Mouse (Mus musculus): ENCODE results near the gene Tmem91.

Tmem91 gene

DNA sequence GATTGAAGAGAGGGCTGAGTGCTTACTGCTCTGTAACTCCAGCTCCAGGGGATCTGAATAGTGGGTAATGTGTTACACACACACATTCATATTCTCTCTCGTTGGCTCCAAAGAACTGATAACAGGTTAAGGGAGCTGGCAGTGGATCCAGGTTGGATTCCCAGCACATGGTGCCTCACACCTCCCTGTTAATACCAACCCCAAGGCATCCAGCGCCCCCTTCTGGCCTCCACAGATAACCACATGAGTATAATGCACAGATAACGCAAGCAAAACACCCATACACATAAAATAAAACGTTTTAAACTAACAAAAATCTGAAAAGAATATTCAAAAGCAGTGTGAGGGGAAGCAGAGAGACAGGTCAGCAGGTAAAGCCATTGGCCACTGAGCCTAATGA lies 2.5 kb downstream of the Tmem91 start:
- no peak for DNase-seq (ENCODE audit: low read depth in 1 of 2, low spot score in 2 of 2)

DNA sequence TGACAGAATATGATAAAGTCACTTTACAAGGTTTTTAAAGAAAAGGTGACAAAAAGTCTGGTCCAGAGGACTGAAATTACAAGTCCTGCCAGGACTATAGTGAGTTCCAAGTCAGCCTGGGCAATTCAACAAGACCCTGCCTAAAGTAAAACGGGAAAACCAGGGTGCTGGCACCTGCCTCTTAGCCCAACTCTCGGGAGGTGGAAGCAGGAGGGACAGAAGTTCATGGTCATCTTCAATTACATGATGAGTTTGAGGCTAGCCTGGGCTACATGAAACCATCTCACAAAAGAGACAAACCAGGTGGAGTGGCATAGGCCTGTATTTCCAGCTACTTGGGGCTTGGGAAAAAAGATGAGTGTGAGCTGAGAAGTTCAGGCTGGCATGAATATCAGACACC lies 3.3 kb downstream of the Tmem91 start:
- DNase-seq (ENCODE audit: low read depth in 1 of 2, low spot score in 2 of 2) = no peak

DNA sequence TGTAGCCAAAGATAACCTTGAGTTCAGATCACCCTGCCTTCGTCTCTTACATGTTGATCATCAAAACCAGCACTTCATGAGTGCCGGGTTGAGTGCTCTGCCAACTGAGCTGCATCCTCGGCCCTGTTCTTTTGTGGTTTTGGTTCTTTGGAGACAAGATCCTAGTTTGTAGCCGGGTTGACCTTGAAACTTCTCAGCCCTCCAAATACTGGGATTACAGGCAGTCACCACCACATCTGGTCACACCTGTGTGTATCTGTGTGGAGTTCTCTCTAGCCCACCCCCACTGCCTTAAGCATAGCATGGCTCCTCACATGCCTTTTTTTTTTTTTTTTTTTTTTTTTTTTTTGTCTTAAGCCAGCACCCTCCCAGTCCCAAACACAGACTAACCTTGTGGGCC lies 4.9 kb downstream of the Tmem91 start:
- DNase-seq (ENCODE audit: low read depth in 1 of 2, low spot score in 2 of 2) = no peak

DNA sequence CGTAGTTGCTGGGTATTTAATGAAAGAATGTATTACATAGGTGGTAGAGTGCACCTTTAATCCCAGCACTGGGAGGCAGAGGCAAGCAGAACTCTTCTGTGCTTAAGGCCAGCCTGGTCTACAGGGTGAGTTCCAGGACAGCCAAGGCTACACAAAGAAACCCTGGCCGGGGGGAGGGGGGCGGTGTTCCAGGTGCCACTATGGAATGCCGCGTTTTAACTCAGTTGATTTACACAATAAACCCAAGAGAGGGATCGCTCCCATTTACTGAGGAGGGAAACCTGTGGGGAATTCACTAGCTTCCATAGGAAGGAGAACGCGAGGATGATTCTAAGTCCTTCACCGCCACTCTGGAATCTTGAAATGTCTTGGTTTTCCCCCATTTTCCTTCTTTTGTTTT lies 5.3 kb downstream of the Tmem91 start:
- no peak for DNase-seq (ENCODE audit: low read depth in 1 of 2, low spot score in 2 of 2)

DNA sequence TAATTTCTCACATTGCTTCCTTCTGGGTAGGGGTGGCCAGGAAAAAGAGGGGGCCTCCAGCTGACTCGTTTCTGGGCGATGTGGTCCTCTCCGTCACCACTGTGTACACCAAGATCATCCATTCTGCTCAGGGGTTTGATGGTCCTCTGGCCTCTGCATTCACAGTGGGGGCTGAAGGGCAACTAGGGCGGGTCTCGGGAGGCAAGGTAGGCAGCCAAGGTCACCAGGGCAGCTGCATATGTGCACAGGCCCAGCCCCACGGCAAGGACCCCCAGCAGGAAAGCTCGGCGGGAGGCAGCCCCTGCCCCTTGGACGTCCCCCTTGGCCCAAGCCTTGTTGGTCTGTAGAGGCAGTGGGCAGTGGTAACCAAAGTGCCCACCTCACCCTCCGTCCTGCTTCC lies 5.8 kb downstream of the Tmem91 start:
- no peak for DNase-seq (ENCODE audit: low read depth in 1 of 2, low spot score in 2 of 2)

DNA sequence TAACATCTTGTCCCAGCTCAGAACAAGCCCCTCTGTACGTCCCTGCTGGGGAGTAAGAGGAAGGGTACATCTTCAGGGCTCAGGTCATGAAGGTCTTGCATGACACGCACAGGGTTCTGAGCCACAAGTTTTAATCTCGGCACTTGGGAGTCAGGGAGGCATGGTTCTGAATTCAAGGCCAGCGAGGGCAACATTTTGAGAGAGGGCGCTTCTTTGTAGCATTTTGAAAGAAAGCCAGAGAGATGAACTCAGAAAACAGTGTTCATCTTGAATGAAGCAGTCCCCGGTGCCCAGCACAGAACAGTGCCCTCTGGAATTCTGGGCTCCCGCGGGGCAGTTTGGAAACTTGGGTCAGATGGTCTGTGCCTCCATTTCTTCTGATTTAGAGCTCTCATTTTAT lies 8.6 kb downstream of the Tmem91 start:
- DNase-seq (ENCODE audit: low read depth in 1 of 2, low spot score in 2 of 2) = no peak

DNA sequence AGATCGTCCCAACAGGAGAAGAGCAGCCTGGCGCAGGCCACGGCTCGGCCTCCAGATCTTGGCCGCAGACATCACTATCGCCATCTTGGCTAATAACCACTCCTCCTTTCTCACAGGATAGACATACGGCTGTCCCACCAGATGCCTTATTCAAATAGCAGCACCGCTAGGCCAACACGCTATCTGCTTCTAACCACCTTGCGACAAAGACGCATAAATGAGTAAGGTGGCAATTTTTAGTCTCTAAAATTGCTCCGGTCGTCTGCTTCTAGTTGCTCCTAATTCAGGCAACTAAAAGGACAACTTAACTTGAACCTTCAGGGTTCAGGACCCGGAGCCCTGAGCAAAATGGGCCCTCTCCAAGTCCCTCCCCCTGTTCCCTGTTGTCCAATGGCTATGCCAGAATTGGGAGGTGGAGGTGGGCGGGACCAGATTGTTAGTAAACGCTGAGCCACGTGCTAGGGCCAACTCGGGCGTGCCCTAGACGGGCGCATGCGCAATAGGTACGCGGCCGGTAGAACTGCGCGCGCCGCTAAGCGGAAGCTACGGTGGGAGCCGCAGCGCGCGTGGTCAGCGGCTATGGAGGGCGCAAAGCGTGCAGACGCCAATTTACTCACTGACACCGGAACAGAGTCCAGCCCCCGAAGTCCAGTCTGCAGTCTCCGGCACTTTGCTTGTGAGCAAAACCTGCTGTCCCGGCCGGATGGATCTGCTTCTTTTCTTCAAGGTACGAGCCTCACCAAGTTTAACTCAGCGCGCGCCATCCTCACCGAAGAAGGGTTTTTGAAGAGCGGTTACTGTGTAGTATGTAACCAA lies 16.1 kb downstream of the Tmem91 start, which contains the start of the genes Bckdha and Exosc5:
Gene Bckdha (minus strand): TSS at position 325 of the 816 bp plus-strand sequence.
Gene Exosc5 (plus strand): TSS at position 508 of the 816 bp plus-strand sequence.
- peak; percentile 98 to 99 for DNase-seq (ENCODE audit: low read depth in 1 of 2, low spot score in 2 of 2)

DNA sequence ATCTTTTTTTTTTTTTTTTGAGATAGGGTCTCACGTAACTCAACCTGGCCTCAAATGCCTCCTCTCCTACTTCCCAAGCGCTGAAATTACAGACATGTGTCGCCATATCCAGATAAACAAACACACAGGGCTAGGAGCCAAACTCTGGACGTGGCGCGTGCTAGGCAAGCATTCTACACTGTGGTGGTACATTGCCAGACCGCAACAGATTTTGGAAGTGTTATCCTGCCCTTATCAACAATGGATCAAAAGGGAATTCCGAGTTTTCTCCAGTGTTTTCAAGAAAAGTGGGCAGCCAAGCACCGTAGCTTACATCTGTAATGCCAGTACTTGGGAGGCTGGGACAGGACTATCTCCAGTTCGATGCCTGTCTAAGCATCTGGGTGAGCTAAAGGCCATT lies 17.2 kb downstream of the Tmem91 start:
- DNase-seq (ENCODE audit: low read depth in 1 of 2, low spot score in 2 of 2) = no peak

DNA sequence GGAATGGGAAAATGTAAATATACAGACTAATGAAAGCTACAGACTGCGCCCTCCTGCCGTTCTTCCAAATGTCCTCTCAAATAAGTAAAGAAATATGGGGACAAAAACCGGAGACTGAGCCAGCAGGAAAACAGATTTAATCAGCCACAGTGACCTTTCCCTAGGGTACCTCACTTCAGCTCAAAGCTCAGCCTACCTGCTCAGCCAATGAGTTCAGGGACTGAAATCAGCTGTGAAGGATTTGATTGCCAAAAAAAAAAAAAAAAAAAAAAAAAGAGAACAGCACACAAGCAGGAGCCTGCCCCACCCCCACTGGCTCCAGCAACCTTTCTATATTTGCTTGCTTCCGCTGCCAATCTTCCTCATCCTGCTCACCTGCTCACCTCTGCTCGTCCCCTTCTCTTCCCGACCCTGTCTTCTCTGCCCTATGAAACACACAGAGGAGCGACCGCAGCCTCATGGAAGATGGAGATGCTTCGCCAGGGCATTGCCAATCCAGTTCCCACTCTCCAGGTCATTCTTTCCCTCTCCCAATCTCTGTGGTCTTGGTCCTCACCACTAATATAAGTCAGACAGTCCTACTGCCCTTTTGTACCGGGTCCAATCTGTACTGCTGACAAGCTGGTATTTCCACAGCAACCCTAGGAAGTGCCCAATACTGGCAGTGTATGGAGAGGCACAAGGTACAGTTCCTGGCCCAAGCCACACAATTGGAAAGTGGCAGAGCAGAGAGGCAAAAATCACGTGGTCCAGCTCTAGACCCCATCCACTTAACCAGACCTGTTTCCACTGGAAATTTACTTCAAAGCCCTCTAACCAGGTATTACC lies 19.2 kb downstream of the Tmem91 start:
- no peak for DNase-seq (ENCODE audit: low read depth in 1 of 2, low spot score in 2 of 2)

DNA sequence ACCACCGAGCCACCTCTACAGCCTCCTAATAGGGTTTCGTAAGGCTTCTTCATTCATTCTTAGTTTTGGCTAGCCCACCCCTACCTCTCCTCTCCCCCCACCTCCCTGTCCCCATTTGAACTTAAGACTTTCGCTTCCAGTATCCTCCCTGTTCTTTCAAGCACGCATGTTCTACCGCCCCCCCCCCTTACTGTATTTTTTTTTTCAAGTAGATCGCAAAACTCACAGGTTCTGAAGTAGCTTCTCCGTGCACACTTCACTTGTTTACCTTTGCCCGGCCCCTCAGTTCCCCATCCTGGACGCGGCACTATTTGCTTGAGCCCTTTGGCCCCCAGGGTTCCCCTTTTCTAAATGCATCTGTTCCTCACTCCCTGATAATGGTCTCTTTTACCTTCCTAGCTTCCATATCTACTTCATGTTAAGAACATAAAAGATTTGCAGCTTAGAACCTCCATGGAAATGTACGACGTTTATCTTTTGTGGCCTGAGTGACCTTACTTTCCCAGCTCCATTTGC lies 22.7 kb downstream of the Tmem91 start:
- DNase-seq (ENCODE audit: low read depth in 1 of 2, low spot score in 2 of 2) = no peak

DNA sequence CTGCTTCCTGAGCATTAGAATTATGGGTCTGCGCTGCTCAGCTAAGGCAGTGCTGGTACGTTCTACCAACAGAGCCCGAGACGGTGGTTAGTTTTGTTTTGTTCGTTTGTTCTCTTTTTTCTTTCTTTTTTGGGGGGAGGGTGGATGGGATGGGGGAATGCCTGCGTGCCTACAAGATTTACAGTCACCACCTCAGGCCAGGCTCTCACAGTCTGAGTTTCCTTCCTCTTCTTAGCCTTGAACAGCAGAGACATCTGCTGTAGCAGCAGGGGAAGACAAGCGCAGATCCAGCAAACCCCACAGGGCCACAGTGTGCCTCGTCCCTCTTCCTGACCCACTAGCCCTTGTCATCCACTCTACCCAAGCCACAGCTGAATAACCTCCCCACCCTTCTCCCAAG lies 23.7 kb downstream of the Tmem91 start:
- DNase-seq (ENCODE audit: low read depth in 1 of 2, low spot score in 2 of 2) = peak in 1 of 2 experiments; percentile 40

DNA sequence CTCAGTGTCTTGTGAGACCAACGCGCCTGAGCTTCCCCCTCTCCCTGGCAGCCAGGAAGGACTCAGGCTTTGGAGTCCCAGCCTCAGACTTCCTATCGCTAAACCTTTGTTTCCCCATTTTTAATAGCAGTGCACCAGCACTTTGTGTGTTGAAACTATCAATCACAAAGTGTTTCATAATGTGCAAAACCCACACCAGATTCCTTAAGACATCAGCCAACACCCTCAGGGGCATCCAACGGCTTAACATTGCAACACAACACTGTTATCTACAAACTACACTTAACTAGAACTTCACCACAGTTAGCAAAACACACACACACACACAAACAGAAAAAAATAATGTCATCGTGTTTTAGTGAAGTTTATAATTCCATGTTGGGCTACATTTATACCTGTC lies 25.1 kb downstream of the Tmem91 start:
- peak in 1 of 2 experiments; percentile 42 for DNase-seq (ENCODE audit: low read depth in 1 of 2, low spot score in 2 of 2)

DNA sequence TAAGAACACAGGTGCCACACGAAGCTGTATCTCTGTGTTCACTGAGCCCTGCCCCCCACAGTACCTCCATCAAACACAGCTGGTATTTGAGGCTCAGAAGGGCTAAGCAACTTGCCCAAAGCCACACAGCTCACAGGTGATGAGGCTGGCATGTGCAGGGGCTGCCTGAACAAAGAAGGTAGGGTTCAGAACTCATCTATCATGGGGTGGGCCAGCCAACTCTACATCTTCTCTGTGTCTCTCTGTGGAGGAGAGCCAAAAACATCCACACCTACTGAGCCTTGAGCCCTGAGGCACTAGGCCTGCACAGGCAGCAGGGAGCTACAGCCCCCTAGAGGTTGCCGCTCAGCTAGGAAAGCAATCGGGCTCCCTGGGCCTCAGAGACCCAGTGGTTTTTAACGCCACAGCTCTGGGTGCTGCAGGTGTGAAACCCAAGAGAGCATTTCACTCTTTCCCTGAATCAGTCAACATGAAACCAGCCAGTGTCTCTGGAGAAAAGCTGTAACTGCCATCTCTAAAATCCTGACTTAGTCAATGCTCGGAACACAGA lies 27.3 kb downstream of the Tmem91 start:
- DNase-seq (ENCODE audit: low read depth in 1 of 2, low spot score in 2 of 2) = no peak

DNA sequence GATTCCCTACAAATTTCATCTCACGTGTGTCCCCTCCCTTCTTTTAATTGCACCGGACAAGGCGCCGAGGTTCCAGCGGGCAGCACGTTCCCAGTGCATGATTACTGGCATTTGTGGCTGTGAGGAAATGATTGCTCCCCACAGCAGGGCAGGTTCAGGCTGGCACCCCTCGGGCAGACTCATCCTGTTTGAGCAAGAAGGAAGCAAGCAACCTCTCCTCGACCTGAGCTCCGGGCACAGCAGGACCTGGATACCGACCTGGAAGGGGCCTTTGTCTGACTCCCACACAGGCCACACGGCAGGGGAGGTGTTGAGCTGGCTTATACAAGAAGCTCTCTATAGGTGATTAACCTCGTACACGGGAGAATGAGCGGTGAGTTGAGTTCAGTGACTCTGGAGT lies 29.9 kb downstream of the Tmem91 start:
- DNase-seq (ENCODE audit: low read depth in 1 of 2, low spot score in 2 of 2) = no peak

DNA sequence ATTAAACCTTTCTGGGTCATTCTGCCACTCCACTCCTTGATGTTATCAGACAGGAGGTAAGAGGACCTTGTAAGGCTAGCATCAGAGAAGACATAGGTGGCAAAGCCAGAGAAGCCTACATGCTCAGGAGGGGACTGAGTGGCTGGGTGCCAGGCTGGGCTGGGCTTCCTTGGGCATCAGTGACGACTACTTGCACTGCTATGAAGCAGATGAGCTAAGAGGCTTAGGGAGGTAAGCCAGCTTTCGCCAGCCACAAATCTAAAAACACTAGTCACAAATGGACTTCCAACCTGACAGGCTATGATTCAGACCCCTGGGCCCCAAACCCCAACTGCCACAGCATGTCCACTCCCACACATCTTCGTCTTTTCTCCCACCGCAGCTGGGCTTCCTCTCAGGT lies 30.3 kb downstream of the Tmem91 start:
- DNase-seq (ENCODE audit: low read depth in 1 of 2, low spot score in 2 of 2) = no peak

DNA sequence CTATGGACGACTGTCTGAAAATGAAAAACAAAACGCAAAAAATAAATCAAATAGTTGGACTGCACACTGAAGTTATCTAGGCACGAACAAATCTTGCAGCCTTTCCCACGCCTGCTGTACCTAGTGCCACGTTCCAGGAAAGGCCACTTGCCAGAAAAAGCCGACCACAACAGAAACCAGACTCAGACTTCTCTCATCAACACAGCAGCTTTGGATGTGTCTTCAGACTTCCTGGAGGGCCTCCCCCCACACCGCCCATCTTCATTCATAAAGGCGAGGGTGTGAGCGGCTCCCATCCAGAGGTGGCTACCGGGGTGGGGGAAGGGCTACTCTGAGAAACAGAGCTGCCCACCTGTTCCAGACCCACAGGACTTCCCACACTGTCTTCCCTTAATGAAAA lies 30.8 kb downstream of the Tmem91 start:
- DNase-seq (ENCODE audit: low read depth in 1 of 2, low spot score in 2 of 2) = no peak

DNA sequence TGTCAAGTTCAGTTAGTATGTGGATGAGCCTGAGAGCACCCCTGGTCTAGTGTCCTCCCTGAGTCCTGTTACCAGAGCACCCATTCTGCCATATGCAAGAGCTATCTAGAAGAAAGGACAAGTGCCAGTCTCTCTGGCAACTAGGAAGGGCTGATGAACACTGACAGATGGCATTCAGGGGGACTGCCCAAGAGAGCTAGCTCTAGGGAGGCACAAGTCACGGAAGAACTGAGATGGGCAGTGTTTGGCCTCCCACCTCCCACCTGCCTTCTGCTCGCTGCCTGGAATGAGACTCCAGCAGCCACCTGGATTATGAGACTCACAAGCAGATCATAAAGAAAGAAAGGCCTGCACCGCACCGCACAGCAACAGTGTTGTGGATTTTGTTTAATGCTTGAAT lies 35.2 kb downstream of the Tmem91 start:
- DNase-seq (ENCODE audit: low read depth in 1 of 2, low spot score in 2 of 2) = no peak

DNA sequence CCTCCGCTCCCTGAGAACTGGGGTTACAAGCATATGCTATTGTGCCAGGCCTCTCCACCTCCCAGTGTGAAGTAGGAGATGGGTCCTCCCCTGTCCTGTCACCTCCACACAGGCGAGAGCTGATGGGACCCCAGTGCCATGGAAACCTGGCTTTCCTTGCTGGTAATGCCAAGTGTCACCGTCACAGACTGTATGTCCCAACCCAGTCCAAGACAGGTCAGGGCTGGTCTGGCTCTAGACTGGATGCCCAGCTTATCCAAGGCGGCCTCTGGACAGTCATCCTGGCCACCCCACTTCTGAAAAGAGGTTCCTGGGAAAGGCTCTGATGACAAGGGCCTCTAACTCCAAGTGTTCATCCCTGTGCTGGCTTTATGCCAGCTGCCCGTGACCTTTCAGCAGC lies 37.9 kb downstream of the Tmem91 start:
- no peak for DNase-seq (ENCODE audit: low read depth in 1 of 2, low spot score in 2 of 2)

DNA sequence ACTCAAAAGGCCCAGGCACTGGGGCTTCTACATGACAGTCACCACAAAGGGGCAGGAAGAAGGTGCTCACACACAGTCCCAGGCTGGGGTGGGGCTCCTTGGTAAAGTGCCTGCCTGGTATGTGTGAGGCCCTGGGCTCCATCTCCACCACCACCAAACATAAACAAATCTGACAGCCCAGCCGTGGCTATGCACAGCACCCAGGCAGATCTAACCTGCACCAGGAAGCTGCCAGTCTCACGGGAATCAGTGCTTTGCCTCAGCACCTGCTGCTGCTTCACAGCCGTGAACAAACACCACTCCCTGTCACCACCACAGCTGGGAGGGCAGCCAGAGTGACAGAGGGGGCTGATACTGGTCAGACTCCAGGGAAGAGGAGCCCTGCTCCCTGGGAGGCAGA lies 38.6 kb downstream of the Tmem91 start:
- DNase-seq (ENCODE audit: low read depth in 1 of 2, low spot score in 2 of 2) = no peak

DNA sequence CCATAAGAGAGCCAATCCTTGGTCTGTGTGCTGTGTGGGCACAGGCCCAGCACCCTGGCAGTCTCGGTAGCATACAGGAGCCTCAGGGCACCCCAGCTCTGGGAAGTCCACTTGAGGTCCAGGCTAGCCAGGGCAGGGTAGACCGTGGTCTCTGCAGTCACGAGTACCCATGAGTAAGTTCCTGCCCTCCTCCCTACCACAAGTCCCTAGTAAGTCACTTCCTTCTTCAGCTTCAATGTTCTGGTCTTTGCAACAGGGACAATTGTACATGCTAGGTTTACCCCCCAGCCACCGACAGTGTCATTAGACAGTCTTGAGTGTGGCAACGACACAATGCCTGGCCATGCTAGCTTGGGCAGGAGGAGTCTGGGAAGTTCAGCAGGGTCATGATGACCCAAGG lies 42.3 kb downstream of the Tmem91 start:
- DNase-seq (ENCODE audit: low read depth in 1 of 2, low spot score in 2 of 2) = peak; percentile 61 to 62

DNA sequence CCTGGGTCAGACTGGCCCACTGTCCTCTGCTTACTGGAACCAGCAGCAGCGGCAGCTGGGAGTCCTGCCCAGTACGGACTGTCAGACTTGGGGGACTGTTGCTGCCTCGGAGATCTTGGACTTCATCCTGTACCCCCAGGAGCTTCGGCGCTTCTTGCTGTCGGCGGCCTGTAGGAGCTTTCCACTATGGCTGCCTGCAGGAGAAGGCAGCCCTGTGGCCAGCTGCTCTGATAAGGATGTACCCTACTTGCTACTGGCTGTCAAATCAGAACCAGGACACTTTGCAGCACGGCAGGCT lies 46.7 kb downstream of the Tmem91 start:
- no peak for DNase-seq (ENCODE audit: low read depth in 1 of 2, low spot score in 2 of 2)
